In genomic region chr1:36804259-36804658, GRCm38 (mm10) we compare ENCODE assay signal across 22 mouse cellular contexts. TPM values are rescaled to one million over a fixed set of nuclear protein-coding genes. Genes with fewer than 3 reads are reported as not detected.
"Had no signal": no experiment of that assay in that cellular context is flagged by ENCODE, and none has a peak within 500 bp of the region (broad histone marks: within the 10 kb centered on the region; RNA-seq: fewer than 3 reads in every experiment).

No protein-coding gene starts in this region.

- H3K27me3 ChIP-seq: limb, embryonic 12.5 days; limb, embryonic 15.5 days; midbrain, embryonic 12.5 days; midbrain, embryonic 15.5 days; neural tube, embryonic 12.5 days; neural tube, embryonic 15.5 days had no signal

- H3K4me2 ChIP-seq: limb, embryonic 12.5 days; limb, embryonic 15.5 days; liver, embryonic 11.5 days; lung, embryonic 14.5 days; midbrain, embryonic 12.5 days; midbrain, embryonic 15.5 days; neural tube, embryonic 12.5 days; neural tube, embryonic 15.5 days had no signal

- ATAC-seq: liver, postnatal 0 days; lung, postnatal 0 days; midbrain, embryonic 15.5 days had no signal

- H3K4me1 ChIP-seq: limb, embryonic 12.5 days; limb, embryonic 15.5 days; midbrain, embryonic 12.5 days; midbrain, embryonic 15.5 days; neural tube, embryonic 12.5 days; neural tube, embryonic 15.5 days had no signal

- H3K9me3 ChIP-seq: limb, embryonic 12.5 days; limb, embryonic 15.5 days; midbrain, embryonic 12.5 days; midbrain, embryonic 15.5 days; neural tube, embryonic 12.5 days; neural tube, embryonic 15.5 days had no signal

- H3K9ac ChIP-seq: limb, embryonic 12.5 days; limb, embryonic 15.5 days; liver, embryonic 14.5 days; liver, postnatal 0 days; lung, embryonic 14.5 days; midbrain, embryonic 12.5 days; midbrain, embryonic 15.5 days; neural tube, embryonic 12.5 days; neural tube, embryonic 15.5 days had no signal

- DNase-seq: kidney, postnatal 14 days; layer of hippocampus, adult 9-11 months; layer of hippocampus, postnatal 36 days; left cerebral cortex, postnatal 4 days; liver, postnatal 0 days; lung, embryonic 14.5 days; retina, postnatal 1 day; right cerebral cortex, postnatal 25 days; thymus, adult 2 months; thymus, postnatal 14 days; thymus, postnatal 4 days had no signal

- H3K27ac ChIP-seq: layer of hippocampus, adult 2 months; limb, embryonic 12.5 days; limb, embryonic 15.5 days; liver, embryonic 14.5 days; macrophage; midbrain, embryonic 12.5 days; midbrain, embryonic 15.5 days; neural tube, embryonic 12.5 days; neural tube, embryonic 15.5 days had no signal

- H3K4me3 ChIP-seq: layer of hippocampus, adult 2 months; limb, embryonic 12.5 days; limb, embryonic 15.5 days; midbrain, embryonic 12.5 days; midbrain, embryonic 15.5 days; neural tube, embryonic 12.5 days; neural tube, embryonic 15.5 days had no signal

RNA-seq across cellular contexts. Expression of gene Zap70, which starts 42.7 kb away (rescaled TPM):
- polyA plus RNA-seq: macrophage had no signal
